Mouse (Mus musculus) spleen, embryonic (tissue): Measurements from ENCODE around the gene Vps8.

Source experiments
- CTCF ChIA-PET: fragments of 350-600 bp; sonication (Branson Sonifier 250); formaldehyde crosslinking; loops from one replicate; lab custom pipeline; 2022; lab: Charles Lee

The Vps8 gene

GRCm38 (mm10) chr16:21477074-21477473 is 54.2 kb downstream of the Vps8 start:
- CTCF ChIA-PET: no interaction called here

- CTCF ChIA-PET: no interaction called here
Measured at GRCm38 (mm10) chr16:21478376-21478775, 55.5 kb downstream of the Vps8 start.

- CTCF ChIA-PET: no interaction called here
Measured at GRCm38 (mm10) chr16:21483803-21484202, 60.9 kb downstream of the Vps8 start.

- CTCF ChIA-PET: no interaction called here
Measured at GRCm38 (mm10) chr16:21485716-21486115, 62.8 kb downstream of the Vps8 start.

GRCm38 (mm10) chr16:21488413-21488812 is 65.5 kb downstream of the Vps8 start:
- CTCF ChIA-PET: no interaction called here

- CTCF ChIA-PET: no interaction called here
Measured at GRCm38 (mm10) chr16:21492346-21492745, 69.4 kb downstream of the Vps8 start.

- CTCF ChIA-PET: no interaction called here
Measured at GRCm38 (mm10) chr16:21492894-21493293, 70.0 kb downstream of the Vps8 start.

GRCm38 (mm10) chr16:21494681-21495080 is 71.8 kb downstream of the Vps8 start:
- CTCF ChIA-PET: no interaction called here

GRCm38 (mm10) chr16:21496799-21497198 is 73.9 kb downstream of the Vps8 start:
- CTCF ChIA-PET: no interaction called here

- CTCF ChIA-PET: no interaction called here
Measured at GRCm38 (mm10) chr16:21497627-21498026, 74.7 kb downstream of the Vps8 start.

- CTCF ChIA-PET: no interaction called here
Measured at GRCm38 (mm10) chr16:21498984-21499383, 76.1 kb downstream of the Vps8 start.

GRCm38 (mm10) chr16:21499656-21500055 is 76.7 kb downstream of the Vps8 start:
- CTCF ChIA-PET: no interaction called here

- CTCF ChIA-PET: no interaction called here
Measured at GRCm38 (mm10) chr16:21518833-21519232, 95.9 kb downstream of the Vps8 start.

- CTCF ChIA-PET: no interaction called here
Measured at GRCm38 (mm10) chr16:21519785-21520184, 96.9 kb downstream of the Vps8 start.

- CTCF ChIA-PET: no interaction called here
Measured at GRCm38 (mm10) chr16:21523738-21524137, 100.8 kb downstream of the Vps8 start.

GRCm38 (mm10) chr16:21525376-21525775 is 102.5 kb downstream of the Vps8 start:
- CTCF ChIA-PET: no interaction called here

GRCm38 (mm10) chr16:21527271-21528007 is 104.5 kb downstream of the Vps8 start:
- CTCF ChIA-PET: no interaction called here

GRCm38 (mm10) chr16:21533503-21533902 is 110.6 kb downstream of the Vps8 start:
- CTCF ChIA-PET: no interaction called here

GRCm38 (mm10) chr16:21536240-21537005 is 113.5 kb downstream of the Vps8 start:
- CTCF ChIA-PET: interaction anchor here (0.6 kb wide), 2 partner anchors 169 to 206 kb away, joined by 3 to 5 read pairs; no protein-coding TSS in a partner anchor

- CTCF ChIA-PET: interaction anchor here (0.6 kb wide), 2 partner anchors 168 to 205 kb away, joined by 3 to 5 read pairs; no protein-coding TSS in a partner anchor
Measured at GRCm38 (mm10) chr16:21537312-21537711, 114.4 kb downstream of the Vps8 start.

- CTCF ChIA-PET: interaction anchor here (0.7 to 0.8 kb wide), 2 partner anchors 276 to 906 kb away, joined by 4 to 5 read pairs; no protein-coding TSS in a partner anchor
Measured at GRCm38 (mm10) chr16:21538889-21539288, 116.0 kb downstream of the Vps8 start.

GRCm38 (mm10) chr16:21542559-21542958 is 119.6 kb downstream of the Vps8 start:
- CTCF ChIA-PET: no interaction called here

GRCm38 (mm10) chr16:21547446-21547845 is 124.5 kb downstream of the Vps8 start:
- CTCF ChIA-PET: no interaction called here
